Mouse (Mus musculus): ENCODE data around the gene Ttc6.

Ttc6 gene

DNA sequence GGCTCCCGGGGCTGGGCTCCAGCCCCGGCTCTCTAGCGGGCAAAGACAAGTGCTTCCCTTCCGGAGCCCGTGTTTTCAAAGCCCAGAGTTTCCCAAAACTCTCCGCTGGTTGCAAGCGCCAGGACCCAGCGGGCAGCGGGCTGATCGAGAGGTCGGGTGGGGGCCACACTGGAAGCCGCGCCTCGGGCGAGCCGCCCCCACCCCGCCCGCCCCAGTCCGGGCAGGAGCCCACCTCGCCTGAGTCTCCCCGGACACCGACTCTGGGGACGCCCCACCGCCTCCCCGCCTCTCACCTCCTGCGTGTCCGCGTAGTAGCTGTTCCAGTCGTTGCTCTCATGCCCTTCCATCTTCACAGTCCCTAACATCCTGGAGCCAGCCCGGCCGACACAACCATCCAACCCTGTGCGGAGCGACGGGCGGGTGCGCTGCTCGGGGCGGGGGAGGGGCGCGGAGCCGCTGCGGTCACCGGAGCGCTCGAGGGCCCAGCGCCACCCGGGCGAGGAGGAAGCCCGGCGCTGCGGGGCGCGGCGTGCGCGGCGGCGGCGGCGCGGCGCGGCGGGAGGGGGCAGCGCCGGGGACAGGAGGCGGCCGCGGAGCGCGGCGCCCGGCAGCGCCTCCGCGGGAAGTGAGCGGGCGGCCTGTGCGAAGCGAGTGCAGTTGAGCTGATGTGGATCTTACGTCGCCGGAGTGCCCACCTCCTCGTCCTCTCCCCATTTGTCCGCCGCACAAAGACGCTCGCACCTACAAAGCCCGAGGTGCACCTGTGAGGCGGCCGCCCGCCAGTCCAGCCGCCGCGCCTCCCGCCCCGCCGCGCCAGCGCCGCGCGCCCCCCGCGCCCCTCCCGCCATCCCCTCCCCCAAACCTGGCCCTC lies 18.3 kb upstream of the Ttc6 start:
- no peak for DNase-seq

DNA sequence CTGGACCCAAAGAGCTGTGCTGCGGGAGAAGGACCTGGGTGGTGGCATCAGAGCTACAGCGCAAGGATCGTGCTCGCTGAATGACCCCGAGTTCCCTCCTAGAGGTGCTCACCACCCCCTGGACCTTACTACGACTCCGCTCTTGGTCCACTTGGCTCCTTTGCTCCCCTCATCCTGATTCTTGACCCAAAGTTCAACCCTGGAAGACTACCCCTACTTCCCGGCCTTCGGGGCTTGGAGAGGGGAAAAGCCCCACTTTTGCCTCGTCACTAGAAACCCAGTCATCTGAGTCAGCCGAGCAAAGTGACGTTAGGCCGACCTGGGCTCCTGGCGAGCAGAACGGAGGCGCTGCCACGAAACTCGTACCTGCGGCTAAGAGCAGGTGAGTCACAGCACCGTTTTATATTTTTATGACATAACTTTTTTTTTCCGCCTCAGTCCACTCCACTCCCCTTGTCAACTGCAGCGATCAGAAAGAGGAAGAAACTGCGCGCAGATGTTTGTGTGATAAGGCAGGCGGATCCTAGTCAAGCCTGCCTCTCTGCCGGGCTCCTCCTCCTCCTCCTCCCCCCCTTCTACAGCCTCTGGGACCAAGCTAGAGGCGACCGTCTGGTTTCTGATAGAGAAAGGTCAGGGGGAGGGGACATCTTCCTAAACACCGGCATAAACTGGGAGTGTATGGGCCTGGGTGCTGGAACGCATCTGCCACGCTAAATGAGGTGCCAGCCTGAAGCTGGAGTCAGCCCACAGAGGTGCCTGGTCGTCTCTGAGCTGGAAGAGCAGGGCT lies 17.3 kb upstream of the Ttc6 start, which contains the start of gene Foxa1:
Gene Foxa1, minus strand, starts transcription at position 502 of the 787 bp plus-strand sequence.
- peak; percentile 53 to 58 for DNase-seq

DNA sequence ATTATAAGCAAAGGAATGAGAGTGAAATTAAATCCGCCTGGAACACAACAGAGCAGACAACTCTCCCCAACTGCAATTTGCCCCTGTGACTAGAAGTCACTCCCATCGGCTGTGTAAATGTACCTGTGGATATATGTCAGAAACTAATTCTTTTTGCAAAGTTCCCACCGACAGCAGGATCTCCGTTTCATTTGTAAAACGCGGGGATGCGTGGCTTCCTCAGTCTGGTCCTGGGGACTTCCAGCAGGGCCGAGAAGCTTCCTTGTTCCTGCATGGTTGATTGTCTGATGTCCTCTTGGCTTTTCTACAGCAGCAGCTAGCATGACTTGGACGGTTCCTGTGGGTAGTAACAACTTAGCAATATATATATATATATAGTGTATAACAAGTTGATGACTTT lies 16.0 kb upstream of the Ttc6 start:
- no peak for DNase-seq

DNA sequence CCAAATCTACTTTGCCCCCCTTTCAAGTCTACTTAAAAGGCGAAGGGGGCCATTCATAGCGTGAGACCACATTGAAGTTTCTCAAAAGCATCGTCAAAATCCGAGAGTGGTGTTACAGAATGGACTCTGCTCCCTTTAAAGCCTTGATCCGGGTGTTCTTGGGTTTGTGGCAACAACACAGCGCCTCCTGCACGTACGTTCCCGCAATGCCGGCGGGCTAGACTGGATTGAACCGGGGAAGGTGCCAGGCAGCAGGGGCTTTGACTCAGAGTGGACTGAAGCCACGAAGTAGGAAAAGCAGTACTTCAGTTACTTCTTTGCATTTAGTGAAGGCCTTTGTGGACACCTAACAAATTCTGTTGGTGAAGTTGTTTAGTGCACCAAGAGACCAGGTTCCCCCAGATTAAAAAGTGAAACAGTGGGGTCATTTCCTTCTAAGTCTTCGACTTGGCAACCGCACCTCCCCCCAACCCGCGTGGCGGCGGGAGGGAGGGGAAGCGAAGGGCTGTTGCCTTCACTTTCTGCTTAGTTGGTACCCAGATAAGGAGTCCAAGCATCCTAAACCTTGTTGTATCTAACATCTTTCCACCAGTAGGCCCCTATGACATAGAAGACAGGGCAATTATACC lies 15.4 kb upstream of the Ttc6 start:
- no peak for DNase-seq

DNA sequence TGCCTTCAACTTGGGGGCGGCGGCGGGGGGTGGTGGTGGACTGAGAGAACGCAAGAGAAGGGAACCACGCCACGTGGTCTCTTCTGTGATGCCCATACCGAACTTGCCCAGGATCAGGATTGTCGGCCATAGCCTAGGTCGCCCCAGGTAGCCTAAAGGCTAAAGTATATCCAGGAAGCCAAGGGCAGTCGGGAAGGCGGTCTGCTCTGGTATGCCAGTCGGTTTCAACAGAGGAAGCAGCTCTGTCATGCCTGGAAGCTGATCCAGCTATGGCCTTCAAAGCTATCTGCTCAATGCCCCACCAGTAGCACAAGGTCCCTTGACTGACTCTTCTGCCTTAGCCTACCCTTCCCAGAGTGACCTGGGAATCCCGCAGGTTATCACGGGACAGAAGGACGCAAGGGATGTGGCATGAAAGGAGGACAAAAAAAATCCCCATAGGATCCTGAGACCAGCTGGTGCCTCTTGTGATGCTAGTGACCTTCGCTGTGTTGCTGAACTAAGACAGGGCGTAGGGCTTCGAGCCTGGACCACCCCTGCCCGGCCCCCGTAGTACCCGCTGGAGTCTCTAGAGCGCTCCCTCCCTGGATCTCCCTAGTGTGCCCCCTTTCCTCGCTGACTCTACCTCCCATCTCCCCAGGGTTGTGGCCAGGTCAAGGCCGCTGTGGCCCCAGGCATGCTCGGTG lies 14.8 kb upstream of the Ttc6 start:
- DNase-seq, result no peak

DNA sequence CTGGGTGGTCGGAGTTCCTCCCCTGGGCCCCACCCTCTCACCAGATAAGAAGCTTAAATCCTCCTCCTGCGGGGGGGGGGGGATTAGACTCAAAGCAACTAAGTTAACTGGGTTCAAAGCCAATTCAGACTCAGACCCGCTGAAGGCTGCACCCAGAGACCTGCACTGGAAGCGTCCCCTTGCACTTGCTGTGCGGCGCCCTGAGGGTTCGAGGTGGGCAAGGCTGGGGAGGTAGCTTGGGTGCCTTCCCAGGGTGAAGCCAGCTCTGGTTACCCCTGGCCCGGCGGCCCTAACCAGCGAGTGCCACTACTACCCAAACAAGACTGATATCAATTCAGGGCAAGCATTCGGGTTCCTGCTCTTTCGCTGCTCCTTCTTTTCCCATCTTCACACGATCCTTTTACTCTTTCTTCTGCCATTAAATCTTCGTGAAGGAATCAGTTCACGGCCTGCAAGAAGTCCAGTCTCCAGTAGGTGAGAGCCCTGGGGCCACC lies 14.2 kb upstream of the Ttc6 start:
- DNase-seq, result no peak

DNA sequence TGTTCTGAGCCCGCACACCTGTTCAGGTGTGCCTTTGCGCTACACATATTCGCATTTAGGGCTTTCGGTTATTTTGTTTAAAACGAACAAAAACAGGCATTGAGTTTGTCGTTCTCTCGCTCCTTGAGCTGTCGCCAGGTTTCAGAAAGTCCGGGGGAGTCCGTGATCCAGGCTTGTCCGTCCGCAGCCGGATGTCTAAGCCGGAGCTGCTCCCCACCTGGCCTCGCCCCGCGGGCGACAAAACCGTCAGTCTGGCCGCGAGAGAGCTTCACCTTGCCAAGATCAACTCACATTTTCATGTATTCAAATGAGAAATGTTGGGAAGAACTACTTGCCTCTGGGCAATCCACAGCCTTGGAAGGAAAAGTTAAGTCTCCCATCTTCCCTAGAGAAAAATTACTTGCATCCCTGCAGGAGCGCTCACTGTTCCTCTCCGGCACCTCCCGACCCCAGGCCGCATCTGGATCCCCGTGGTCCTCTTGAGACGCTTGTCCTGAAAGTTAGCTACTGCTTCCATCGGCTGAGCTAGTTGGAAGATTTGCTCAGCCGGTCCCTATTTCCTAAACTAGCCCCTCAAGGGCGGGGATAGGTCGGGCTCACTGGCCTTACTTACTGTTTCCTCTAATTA lies 13.6 kb upstream of the Ttc6 start:
- DNase-seq, result no peak

DNA sequence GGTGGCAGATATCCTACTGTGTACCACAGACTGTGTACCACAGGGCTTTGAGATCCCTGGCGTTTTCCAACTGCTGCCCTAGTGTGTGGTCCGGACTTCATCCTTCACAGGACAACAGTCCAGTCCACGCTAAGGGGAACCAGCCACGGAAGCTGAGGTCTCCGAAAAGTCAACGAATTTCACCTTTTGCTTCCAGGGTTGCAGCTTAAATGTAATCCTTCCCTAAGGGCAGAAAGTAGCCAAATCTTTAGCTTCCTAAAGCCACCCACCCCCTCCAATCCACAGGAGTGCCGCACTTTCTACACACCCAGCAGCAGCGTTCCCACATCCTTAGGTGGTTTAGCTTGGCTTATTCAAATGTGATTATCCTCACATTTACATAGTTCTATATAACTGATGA lies 13.0 kb upstream of the Ttc6 start:
- no peak for DNase-seq

DNA sequence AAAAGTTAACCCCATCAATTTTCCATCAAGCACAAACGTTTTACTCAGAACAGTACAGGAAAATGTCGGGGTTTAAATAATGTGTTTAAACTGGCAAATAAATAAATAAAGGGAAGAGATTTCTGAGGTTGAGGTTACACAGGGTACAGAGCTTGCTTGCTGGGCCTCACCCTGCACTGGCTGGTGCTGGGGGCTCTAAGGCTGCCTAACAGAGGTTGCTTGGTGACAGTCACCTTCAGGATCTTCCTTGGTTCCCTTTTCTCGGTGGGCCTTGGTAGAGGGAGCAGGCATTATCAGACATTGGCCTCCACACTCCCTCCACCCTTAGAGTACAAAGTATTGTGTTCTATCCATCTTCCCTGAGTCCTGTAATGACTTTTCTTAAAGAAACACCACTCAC lies 11.6 kb upstream of the Ttc6 start:
- DNase-seq, result no peak

DNA sequence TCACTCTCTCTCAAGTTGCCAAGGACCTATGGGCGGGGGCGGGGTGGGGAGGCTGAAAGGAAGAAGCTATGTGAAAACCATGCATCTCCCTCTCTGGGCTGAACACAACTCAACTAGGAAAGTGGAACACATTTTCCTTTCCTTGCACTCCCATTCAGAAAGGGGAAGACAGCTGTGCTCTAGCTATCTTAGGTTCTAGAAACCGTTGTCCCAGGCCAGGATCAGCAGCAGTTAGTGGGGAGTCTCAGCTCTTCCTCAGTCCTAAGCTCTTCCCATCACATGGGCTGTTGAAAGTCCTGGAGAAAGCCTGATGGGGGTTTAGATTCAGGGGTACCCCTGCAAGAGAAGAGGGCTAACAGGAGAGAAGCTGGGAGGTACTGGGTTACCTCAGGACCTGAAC lies 9.8 kb upstream of the Ttc6 start:
- DNase-seq, result no peak

DNA sequence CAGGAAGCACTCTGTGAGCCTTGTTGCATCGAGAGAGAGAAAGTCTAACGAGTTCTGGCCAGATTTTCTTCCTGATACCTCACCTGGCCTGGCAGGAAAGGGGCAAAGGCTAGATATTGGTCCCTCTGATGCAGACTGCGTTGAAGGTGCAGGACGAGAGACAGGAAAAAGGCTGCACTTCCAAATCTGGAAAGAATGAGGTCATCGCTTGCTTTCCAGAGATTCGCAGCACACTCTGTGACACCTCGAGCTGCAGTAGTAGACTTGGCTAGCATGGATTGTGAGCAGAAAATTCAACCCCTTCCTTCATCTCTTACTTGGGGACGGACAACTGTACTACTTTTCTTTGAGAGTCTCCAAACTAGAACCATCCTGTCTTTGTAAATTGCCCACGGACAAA lies 7.9 kb downstream of the Ttc6 start:
- no peak for DNase-seq

DNA sequence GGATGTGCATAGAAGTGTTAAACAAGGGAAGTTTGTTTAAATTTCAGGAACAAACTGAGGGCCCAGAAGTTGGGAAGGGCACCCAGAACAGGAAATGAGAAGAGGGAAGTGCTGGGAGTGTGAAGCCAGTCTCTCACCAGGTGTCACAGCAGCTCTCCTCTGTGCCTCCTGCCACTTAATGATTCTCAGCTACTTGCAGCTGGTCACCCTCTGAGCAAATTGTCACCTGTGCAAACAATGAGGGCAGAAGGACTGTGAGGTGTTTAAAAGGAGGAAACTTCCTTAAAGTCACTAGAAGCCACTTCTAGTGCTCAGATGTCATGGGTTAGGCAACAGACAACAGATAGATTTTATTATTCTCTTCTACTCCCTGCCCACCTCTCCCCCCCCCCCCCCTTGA lies 8.5 kb downstream of the Ttc6 start:
- DNase-seq, result no peak

DNA sequence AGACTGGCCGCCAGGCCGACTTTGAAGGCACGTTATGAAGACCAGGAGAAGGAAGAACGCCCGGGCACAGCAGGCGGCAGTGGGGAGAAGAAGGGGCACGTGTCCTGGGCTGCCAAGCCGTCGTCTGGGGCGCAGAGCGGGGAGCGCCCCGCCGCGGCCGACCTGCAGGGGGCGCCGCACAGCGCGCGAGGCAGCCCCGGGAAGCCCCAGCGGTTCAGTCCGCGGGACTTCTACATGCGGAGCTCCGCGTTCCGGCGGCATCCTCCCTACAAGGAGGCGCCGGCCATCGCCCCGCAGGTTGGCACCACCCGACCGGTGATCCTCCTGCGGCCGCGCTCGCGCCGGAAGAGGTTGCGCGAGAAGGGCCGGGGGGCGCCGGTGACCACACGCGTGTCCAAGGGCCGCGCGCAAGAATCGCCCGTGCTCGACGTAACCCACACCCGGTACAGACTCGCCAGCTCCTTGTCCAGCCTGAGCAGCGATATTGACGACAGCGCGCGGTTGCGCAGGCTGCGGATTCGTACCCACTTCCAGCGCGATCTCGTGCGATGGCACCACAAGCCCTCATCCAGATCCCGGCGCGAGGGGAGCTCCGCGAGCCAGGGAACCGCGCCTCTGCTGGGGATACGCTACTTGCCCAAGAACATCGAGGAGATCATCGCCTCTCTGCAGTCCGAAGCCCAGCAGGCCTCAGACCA lies 12.2 kb downstream of the Ttc6 start:
- DNase-seq, result no peak

DNA sequence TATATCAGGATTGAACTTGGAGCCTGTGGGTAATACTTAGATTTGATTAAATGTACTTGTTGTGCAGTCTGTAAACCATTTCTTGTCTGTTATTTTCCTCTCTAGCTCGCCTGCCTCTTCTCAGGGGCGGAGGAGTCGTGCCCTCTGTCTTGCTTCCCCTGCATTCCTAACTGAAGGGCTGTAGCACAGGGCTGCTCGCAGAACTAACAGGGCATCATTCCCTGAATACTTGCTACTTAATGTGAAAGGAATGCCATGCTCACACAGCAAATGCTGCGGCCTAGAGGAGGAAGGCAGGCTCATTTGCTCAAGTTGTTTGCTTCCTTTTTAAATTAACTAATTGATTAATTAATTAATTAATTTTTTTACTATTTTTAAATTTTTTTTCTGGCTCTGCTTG lies 43.7 kb downstream of the Ttc6 start:
- no peak for DNase-seq

DNA sequence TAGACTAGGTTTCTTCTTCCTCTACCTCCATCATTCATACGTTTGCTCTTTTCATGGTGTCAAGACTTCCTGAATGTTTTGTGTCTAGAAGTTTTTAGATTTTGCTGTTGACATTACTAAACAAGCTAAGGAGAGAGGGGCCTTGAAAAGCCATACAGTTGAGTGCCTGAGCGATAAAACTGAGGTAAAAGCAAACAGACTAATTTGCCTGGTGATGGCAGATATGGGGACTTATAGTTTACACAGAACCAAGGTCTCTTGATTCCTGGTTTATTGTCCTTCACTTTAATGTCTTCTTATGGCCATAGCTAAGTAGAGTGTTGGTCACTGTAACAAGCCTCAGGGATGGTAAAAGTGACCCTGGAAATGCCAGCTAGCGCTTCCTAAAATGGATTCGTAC lies 51.2 kb downstream of the Ttc6 start:
- DNase-seq, result no peak

DNA sequence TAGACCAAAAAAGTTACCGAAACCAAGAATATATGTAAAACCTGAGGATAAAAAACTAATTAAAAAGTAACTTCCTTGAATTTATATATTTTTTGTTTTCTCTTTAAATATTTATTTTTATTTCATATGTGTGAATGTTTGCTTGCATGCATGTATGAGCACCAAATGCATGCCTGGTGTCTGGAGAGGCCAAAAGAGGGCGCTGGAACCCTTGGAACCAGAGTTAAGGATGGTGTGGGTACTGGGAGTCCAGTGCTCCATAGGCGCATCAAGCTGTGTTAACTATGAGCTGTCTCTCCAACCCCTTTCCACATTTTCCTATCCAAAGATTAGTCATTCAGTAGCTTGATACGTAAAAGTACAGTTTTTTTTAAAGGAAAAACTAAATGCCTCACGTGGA lies 58.1 kb downstream of the Ttc6 start:
- DNase-seq, result no peak

DNA sequence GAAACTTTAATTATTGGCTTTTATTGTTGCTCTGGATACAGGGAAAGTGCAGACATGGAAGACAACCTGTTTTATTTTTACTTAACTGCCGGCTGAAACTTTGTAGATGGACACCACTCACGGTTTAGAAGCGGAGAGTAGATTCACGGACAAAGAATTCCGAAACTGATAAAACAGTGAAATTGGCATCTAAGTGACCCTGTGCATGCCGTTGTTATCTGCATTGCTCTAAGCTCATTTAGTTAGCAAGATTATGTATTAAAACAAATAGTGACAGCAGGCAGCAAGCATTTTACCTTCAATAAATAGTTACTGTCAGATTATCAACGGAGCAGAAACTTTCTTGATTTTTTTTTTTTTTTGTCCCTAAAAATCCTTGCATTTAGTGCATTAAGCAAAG lies 59.4 kb downstream of the Ttc6 start:
- DNase-seq, result no peak

DNA sequence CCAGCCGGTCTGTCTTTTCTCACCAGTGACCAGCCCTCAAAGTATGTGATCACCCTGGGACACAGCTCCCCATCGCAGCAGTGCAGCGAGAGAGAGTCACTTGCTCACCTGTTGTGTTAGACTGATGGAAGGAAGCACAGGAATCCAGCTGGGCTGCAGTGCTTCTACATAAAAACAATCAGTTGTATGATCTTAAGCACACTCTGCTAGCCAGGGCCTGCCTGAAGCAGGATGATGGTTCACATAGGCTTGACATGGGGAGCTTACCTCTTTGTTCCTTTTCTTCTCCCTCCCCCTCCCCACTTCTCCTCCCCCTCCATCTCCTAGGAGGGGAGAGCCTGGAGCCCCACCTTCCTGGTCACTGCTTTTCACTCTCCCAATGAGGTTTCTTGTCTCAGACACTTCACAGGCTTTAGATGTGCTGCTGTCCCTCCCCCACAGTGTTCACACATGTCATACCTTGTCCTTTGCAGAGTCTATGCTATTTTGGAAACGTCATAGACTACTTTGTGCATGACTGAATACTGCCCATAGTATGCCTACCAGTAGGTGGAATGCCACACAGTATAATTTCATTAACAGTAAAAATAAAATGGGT lies 60.2 kb downstream of the Ttc6 start:
- DNase-seq, result no peak

DNA sequence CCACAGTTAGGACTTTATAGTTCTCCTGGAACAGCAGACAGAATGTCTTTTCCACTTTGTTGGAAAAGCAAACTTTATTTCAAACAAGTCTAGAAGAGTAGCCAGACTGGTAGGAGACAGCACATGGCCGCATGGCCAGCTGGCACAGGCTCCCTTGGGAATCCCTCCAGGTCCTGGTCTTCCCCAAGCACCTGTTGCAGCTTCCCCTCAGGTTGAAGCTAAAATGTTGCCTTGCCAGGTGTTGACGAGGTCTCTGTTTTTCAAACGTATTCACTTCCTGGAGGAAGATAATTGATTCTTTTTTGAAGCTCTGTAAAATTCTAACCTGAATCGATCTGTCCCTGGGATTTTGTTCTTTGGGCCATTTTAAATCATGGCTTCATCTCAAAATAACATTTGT lies 86.1 kb downstream of the Ttc6 start:
- DNase-seq, result no peak

DNA sequence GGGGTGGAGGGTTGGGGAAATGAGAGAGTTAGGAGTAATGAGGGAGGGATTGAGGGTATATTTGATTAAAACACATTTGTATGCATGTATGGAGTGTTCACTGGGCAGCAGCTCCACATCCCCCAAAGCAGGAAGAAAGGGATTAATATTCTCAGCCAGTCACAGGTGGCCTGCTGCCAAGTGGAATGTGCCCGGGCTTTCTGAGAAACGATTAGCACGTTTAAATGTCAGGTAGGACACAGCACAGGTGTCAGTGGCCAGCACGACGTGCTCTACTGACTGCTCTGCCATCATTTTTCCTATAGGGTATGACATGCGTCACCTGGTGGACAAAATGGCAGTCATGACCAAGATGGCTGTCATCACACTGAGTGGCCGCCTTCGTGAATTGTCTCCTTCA lies 86.8 kb downstream of the Ttc6 start:
- DNase-seq, result no peak

DNA sequence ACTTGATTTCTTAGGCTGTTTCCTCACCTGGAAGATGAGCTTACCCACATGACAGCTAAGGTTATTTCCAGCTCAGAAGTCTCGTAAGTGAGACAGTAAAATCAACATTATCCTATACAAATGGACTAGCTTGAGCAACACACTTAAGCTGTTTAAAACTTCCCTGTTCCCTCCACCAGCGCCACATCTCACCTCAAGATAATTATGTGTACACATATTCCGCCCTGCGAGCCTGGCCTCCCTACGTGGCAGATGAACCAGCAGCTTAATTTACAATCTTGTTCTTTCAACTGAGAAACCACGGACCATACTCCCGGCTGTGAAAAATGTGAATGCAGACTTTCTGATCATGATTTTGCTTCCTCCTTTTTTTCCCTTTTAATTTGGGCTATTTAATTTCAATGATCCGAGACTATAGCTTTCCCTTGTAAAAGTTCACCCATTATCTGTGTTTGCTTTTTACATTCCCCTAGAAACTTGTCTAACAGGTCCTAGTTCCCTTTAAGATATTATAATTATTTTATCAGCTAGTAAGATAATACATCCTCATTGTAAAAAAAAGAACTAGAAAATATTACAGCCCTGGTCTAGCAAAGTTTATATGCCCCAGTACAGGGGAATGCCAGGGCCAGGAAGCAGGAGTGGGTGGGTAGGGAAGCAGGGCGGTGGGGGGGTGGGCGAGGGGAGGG lies 99.2 kb downstream of the Ttc6 start:
- no peak for DNase-seq
